In the genomic region with DNA sequence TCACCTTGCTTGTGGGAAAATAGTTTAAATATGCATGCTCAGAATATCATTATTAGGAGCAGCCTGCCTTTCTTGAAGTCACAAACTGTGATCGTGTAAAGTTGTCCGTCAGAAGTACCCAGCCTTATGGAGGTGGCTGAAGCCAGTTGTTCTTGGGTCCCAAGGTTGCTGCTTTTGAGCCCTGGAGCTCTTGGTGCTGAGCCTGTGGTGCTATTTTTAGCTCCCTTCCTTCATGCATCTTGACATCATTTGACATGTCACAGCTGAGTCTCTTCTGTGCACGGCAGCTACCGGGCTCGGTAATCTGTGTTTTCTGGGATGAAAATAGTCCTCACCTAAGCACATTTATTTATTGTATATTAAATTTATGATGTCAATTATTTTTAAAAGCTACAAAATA, we compare ENCODE assay signal across 18 mouse cellular contexts.
DNase-seq lines count a peak whose midpoint lies in the region; ATAC-seq and TF ChIP-seq lines count a peak whose summit lies in the region.
"Had no signal": no experiment of that assay in that cellular context is flagged by ENCODE, and none has a peak within 500 bp of the region (broad histone marks: within the 10 kb centered on the region; RNA-seq: fewer than 3 reads in every experiment).

No protein-coding gene starts in this region.

- intact Hi-C loops in heart, postnatal 10 days (cut with DNase I), result no loop called here

- ATAC-seq in megakaryocyte-erythroid progenitor cell, adult 5-6 weeks (replicated peaks; ENCODE audit: low FRiP score, low TSS enrichment, poor library complexity, severe bottlenecking), result no peak
- ATAC-seq: forebrain, embryonic 14.5 days; lung, postnatal 0 days had no signal

- TF ChIP-seq CTCF in layer of hippocampus, adult 2 months (conservative IDR thresholded peaks at IDR 0.05), result no peak

- peak overlapping the region; percentile 72 for H3K27ac ChIP-seq in layer of hippocampus, adult 2 months
- H3K27ac ChIP-seq: embryonic facial prominence, embryonic 13.5 days; liver, embryonic 13.5 days; midbrain, embryonic 12.5 days; neural tube, embryonic 12.5 days had no signal

- no peak overlapping the region for H3K4me3 ChIP-seq in layer of hippocampus, adult 2 months
- H3K4me3 ChIP-seq: embryonic facial prominence, embryonic 13.5 days; liver, embryonic 13.5 days; midbrain, embryonic 12.5 days; neural tube, embryonic 12.5 days had no signal

- DNase-seq in cerebellum, postnatal 14 days, result peak; percentile 42 to 60
- DNase-seq in cerebellum, adult 11-12 months, result no peak
- DNase-seq in layer of hippocampus, adult 2 months (ENCODE audit: low spot score in 2 of 2), result no peak
- DNase-seq in layer of hippocampus, adult 11-12 months (ENCODE audit: low spot score), result no peak
- DNase-seq in heart, postnatal 10 days, result peak; percentile 41 to 58
- DNase-seq in retina, embryonic 14.5 days (ENCODE audit: low spot score), result peak; percentile 28
- no peak for DNase-seq in frontal cortex, adult 2 months (ENCODE audit: extremely low spot score in 1 of 2, low spot score in 1 of 2)
- DNase-seq: gastrocnemius, postnatal 25 days; kidney, postnatal 10 days; left cerebral cortex, postnatal 4 days; liver, embryonic 13.5 days; right cerebral cortex, postnatal 14 days had no signal

Comparison
In these comparisons a context has a peak if more than half of its experiments do, and no peak if none do; other contexts are left out.
1. DNase-seq: peak in cerebellum, postnatal 14 days (2 of 2), heart, postnatal 10 days (2 of 2) and retina, embryonic 14.5 days (single experiment); none in cerebellum, adult 11-12 months (single experiment), layer of hippocampus, adult 2 months (0 of 2), layer of hippocampus, adult 11-12 months (single experiment) and frontal cortex, adult 2 months (0 of 2).